Comparison of ENCODE assay signal across 25 mouse cellular contexts in the genomic region with DNA sequence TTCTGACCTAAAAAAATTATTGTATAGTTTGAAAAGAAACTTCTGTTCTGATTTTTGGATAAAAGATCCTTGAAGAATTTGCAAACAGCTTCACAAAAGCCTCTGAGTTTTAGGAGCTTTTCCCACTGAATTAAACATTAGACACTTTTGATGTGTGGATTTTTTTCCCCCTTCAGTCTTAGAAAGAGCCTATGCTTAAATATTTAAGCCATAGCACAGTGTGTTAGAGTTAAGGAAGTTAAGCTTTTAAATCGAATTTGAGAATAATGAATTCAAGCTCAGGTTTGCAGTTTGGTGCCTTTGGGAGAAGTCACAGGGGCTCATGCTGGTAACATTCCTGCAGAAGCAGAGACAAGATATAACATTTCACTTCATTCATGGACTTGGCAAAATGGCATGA.
"Had no signal": no experiment of that assay in that cellular context is flagged by ENCODE, and none has a peak within 500 bp of the region (broad histone marks: within the 10 kb centered on the region; RNA-seq: fewer than 3 reads in every experiment).

No protein-coding gene starts in this region.

- ATAC-seq: inflammation-experienced regulatory T-cells, adult 6 months; intestine, embryonic 15.5 days; intestine, postnatal 0 days had no signal

- H3K4me1 ChIP-seq: heart, embryonic 10.5 days; heart, embryonic 12.5 days; hindbrain, embryonic 10.5 days; hindbrain, embryonic 13.5 days; hindbrain, embryonic 15.5 days; intestine, embryonic 15.5 days; limb, embryonic 10.5 days; limb, embryonic 12.5 days had no signal

- H3K36me3 ChIP-seq: heart, embryonic 10.5 days; heart, embryonic 12.5 days; hindbrain, embryonic 10.5 days; hindbrain, embryonic 13.5 days; hindbrain, embryonic 15.5 days; intestine, embryonic 15.5 days; limb, embryonic 10.5 days; limb, embryonic 12.5 days had no signal

- H3K27me3 ChIP-seq: heart, embryonic 12.5 days; hindbrain, embryonic 13.5 days; hindbrain, embryonic 15.5 days; intestine, embryonic 15.5 days; limb, embryonic 12.5 days had no signal

- H3K4me2 ChIP-seq: heart, embryonic 12.5 days; hindbrain, embryonic 13.5 days; hindbrain, embryonic 15.5 days; intestine, embryonic 15.5 days; limb, embryonic 12.5 days; liver, embryonic 11.5 days had no signal

- H3K9ac ChIP-seq: heart, embryonic 12.5 days; hindbrain, embryonic 13.5 days; hindbrain, embryonic 15.5 days; intestine, embryonic 15.5 days; limb, embryonic 12.5 days had no signal

- H3K27ac ChIP-seq: gastrocnemius, adult 2 months; heart, embryonic 10.5 days; hindbrain, embryonic 10.5 days; hindbrain, embryonic 13.5 days; hindbrain, embryonic 15.5 days; intestine, embryonic 15.5 days; layer of hippocampus, adult 2 months; left cerebral cortex, adult 2 months; limb, embryonic 10.5 days; limb, embryonic 12.5 days had no signal

- H3K4me3 ChIP-seq: gastrocnemius, adult 2 months; heart, embryonic 10.5 days; heart, embryonic 12.5 days; hindbrain, embryonic 10.5 days; hindbrain, embryonic 13.5 days; hindbrain, embryonic 15.5 days; intestine, embryonic 15.5 days; layer of hippocampus, adult 2 months; left cerebral cortex, adult 2 months; limb, embryonic 10.5 days; limb, embryonic 12.5 days had no signal

- H3K9me3 ChIP-seq: heart, embryonic 10.5 days; heart, embryonic 12.5 days; hindbrain, embryonic 10.5 days; hindbrain, embryonic 13.5 days; hindbrain, embryonic 15.5 days; intestine, embryonic 15.5 days; limb, embryonic 10.5 days; limb, embryonic 12.5 days had no signal

- DNase-seq: gastrocnemius, adult 2 months; gastrocnemius, postnatal 10 days; gastrocnemius, postnatal 25 days; heart, adult 18-20 months; heart, postnatal 10 days; heart, postnatal 4 days; kidney, adult 18-20 months; kidney, adult 8-10 months; kidney, postnatal 10 days; kidney, postnatal 25 days; kidney, postnatal 4 days; liver had no signal
